Mouse (Mus musculus) embryonic facial prominence, embryonic 12.5 days (tissue): Measurements from ENCODE around the gene Rnd2. TPM values are rescaled to one million over a fixed set of nuclear protein-coding genes. Genes with fewer than 3 reads are reported as not detected.

Experiments used
- ATAC-seq: fragments of 200-750 bp; cut with Nextera tagmentation; 2 replicates; pipeline ENCODE4 v1.8.0; 2017; ENCODE audit not compliant: insufficient number of reproducible peaks, insufficient read depth, low FRiP score, low TSS enrichment
- H3K27ac ChIP-seq: fragments of 300-500 bp; sonication (generic); 2 replicates; pipeline ENCODE4 v1.5.1; 2016; ENCODE audit warnings: mild to moderate bottlenecking
- H3K27me3 ChIP-seq: fragments of 300-500 bp; sonication (generic); 2 replicates; pipeline ENCODE4 v1.6.1; 2016; ENCODE audit warnings: mild to moderate bottlenecking, moderate library complexity
- H3K36me3 ChIP-seq: fragments of 300-500 bp; sonication (generic); 2 replicates; pipeline ENCODE4 v1.6.1; 2016; ENCODE audit warnings: mild to moderate bottlenecking
- H3K4me1 ChIP-seq: fragments of 300-500 bp; sonication (generic); 2 replicates; pipeline ENCODE4 v1.6.1; 2016
- H3K4me2 ChIP-seq: fragments of 300-500 bp; sonication (generic); replicated peaks from 2 replicates; pipeline ENCODE4 v1.6.1; 2016; ENCODE audit warnings: mild to moderate bottlenecking, moderate library complexity
- H3K4me3 ChIP-seq: fragments of 300-500 bp; sonication (generic); 2 replicates; pipeline ENCODE4 v1.5.1; 2016; ENCODE audit warnings: mild to moderate bottlenecking
- H3K9ac ChIP-seq: fragments of 300-500 bp; sonication (generic); 2 replicates; pipeline ENCODE4 v1.6.1; 2016; ENCODE audit warnings: mild to moderate bottlenecking, moderate library complexity
- H3K9me3 ChIP-seq: fragments of 300-500 bp; sonication (generic); 2 replicates; pipeline ENCODE4 v1.6.1; 2016; ENCODE audit warnings: mild to moderate bottlenecking, moderate library complexity
- whole genome bisulfite sequencing: fragments of 180-500 bp; shearing (Covaris S2); methylation state at CpG from one replicate; pipeline ENCODE4 v1.1.7; 2016; 5-methylcytosine and 5-hydroxymethylcytosine counted together
- microRNA-seq: library from miRNA; unstranded; fragments of <30 nt; microRNA quantifications from one replicate; pipeline ENCODE4, GENCODE M21; 2017
- polyA plus RNA-seq: library from polyadenylated mRNA; unstranded; fragments of >200 nt; fragmentation: Nextera tagmentation; extraction: Ambion mirVana; gene quantifications from 2 replicates; pipeline ENCODE4 v1.2.1, GENCODE M21; 2016

The Rnd2 gene
- polyA plus RNA-seq, 1 experiment from 2014 or later, result 15.2 TPM

GRCm38 (mm10) chr11:101486126-101486525 lies 21.3 kb downstream of the Rnd2 start:
- Histone ChIP-seq H3K4me2 (no peak overlapping the region), H3K9me3 (no peaks in the 10 kb centered on the region), H3K4me3 (no peak overlapping the region), H3K27me3 (no peaks in the 10 kb centered on the region), H3K27ac (no peak overlapping the region), H3K36me3 (peaks cover 16% of the 10 kb centered on the region; the same call in 1 of the 2 replicates), H3K9ac (no peak overlapping the region; the same call in 1 of the 2 replicates), H3K4me1 (no peaks in the 10 kb centered on the region)
- no peak for ATAC-seq
- 79% methylated on average over 6 of the region's 6 CpGs for WGBS

GRCm38 (mm10) chr11:101506269-101506780 lies 41.5 kb downstream of the Rnd2 start:
- Histone ChIP-seq H3K4me3 (no peak overlapping the region), H3K9ac (no peak overlapping the region), H3K4me1 (no peaks in the 10 kb centered on the region), H3K9me3 (no peaks in the 10 kb centered on the region), H3K36me3 (peaks cover 17% of the 10 kb centered on the region), H3K27me3 (no peaks in the 10 kb centered on the region), H3K27ac (no peak overlapping the region), H3K4me2 (no peak overlapping the region)
- WGBS, result 90% methylated on average over 5 of the region's 5 CpGs
- no peak for ATAC-seq

- H3K9me3 ChIP-seq, result no peaks in the 10 kb centered on the region
- no peak overlapping the region for H3K9ac ChIP-seq
- ATAC-seq, result no peak
- no peak overlapping the region for H3K4me2 ChIP-seq
- 95% methylated on average over 7 of the region's 7 CpGs for WGBS
- H3K27me3 ChIP-seq, result no peaks in the 10 kb centered on the region
- no peak overlapping the region for H3K27ac ChIP-seq
- no peaks in the 10 kb centered on the region for H3K4me1 ChIP-seq
- no peak overlapping the region for H3K4me3 ChIP-seq
- H3K36me3 ChIP-seq, result peaks cover 21% of the 10 kb centered on the region
These were observed 42.3 kb downstream of the Rnd2 start for GRCm38 (mm10) chr11:101507090-101507489.

GRCm38 (mm10) chr11:101518937-101519336 lies 54.1 kb downstream of the Rnd2 start:
- no peak overlapping the region for H3K4me3 ChIP-seq
- WGBS, result 86% methylated on average over 5 of the region's 5 CpGs
- no peak overlapping the region for H3K27ac ChIP-seq
- H3K4me2 ChIP-seq, result no peak overlapping the region
- no peaks in the 10 kb centered on the region for H3K4me1 ChIP-seq
- H3K9ac ChIP-seq, result no peak overlapping the region
- H3K27me3 ChIP-seq, result no peaks in the 10 kb centered on the region
- H3K36me3 ChIP-seq, result peaks cover 36% of the 10 kb centered on the region
- no peaks in the 10 kb centered on the region for H3K9me3 ChIP-seq
- no peak for ATAC-seq

GRCm38 (mm10) chr11:101519364-101519763 lies 54.6 kb downstream of the Rnd2 start:
- no peaks in the 10 kb centered on the region for H3K27me3 ChIP-seq
- H3K27ac ChIP-seq, result no peak overlapping the region
- no peak for ATAC-seq
- peaks cover 36% of the 10 kb centered on the region for H3K36me3 ChIP-seq
- 87% methylated on average over 6 of the region's 6 CpGs for WGBS
- no peak overlapping the region for H3K9ac ChIP-seq
- H3K4me2 ChIP-seq, result no peak overlapping the region
- H3K9me3 ChIP-seq, result no peaks in the 10 kb centered on the region
- H3K4me3 ChIP-seq, result no peak overlapping the region
- no peaks in the 10 kb centered on the region for H3K4me1 ChIP-seq

Small RNAs within 50 kb of the gene (microRNA-seq; reads per million reads assigned to microRNA genes)
- gene Mir6929, result not detected

Other genes starting within 250 kb of the Rnd2 start
- gene Ezh1, start 238.5 kb upstream of the Rnd2 start, polyA plus RNA-seq, result 15.6 and 17.3 TPM in 2 replicates
- gene Ramp2, start 219.0 kb upstream of the Rnd2 start, polyA plus RNA-seq, result 80.2 and 86.9 TPM in 2 replicates
- gene Vps25, start 211.3 kb upstream of the Rnd2 start, polyA plus RNA-seq, result 93.6 and 99.3 TPM in 2 replicates
- 7.7 and 8.0 TPM in 2 replicates for gene Wnk4, start 204.4 kb upstream of the Rnd2 start, polyA plus RNA-seq
- 1.4 and 2.0 TPM in 2 replicates for gene Cntd1, start 186.0 kb upstream of the Rnd2 start, polyA plus RNA-seq
- gene Coa3, start 185.9 kb upstream of the Rnd2 start, polyA plus RNA-seq, result 201 and 209 TPM in 2 replicates
- 131 and 137 TPM in 2 replicates for gene Becn1, start 162.7 kb upstream of the Rnd2 start, polyA plus RNA-seq
- gene Psme3, start 148.8 kb upstream of the Rnd2 start, polyA plus RNA-seq, result 163 and 172 TPM in 2 replicates
- 1.8 and 2.4 TPM in 2 replicates for gene Aoc2, start 139.9 kb upstream of the Rnd2 start, polyA plus RNA-seq
- 0.04 TPM in 1 of 2 replicates, not detected in the other for gene Aoc3, start 134.4 kb upstream of the Rnd2 start, polyA plus RNA-seq
- gene G6pc, start 97.4 kb upstream of the Rnd2 start, polyA plus RNA-seq, result not detected in 2 replicates
- gene Aarsd1, start 47.4 kb upstream of the Rnd2 start, polyA plus RNA-seq, result 86.3 and 86.5 TPM in 2 replicates
- gene Gm27029, start 40.2 kb upstream of the Rnd2 start, polyA plus RNA-seq, result 9.6 and 9.9 TPM in 2 replicates
- gene Rundc1, start 39.9 kb upstream of the Rnd2 start, polyA plus RNA-seq, result 22.5 and 23.0 TPM in 2 replicates
- gene Ptges3l, start 39.7 kb upstream of the Rnd2 start, polyA plus RNA-seq, result 7.4 and 9.1 TPM in 2 replicates
- 361 and 382 TPM in 2 replicates for gene Rpl27, start 22.7 kb upstream of the Rnd2 start, polyA plus RNA-seq
- gene Ifi35, start 16.6 kb upstream of the Rnd2 start, polyA plus RNA-seq, result 5.9 and 6.1 TPM in 2 replicates
- 32.2 and 35.4 TPM in 2 replicates for gene Vat1, start 1.2 kb downstream of the Rnd2 start, polyA plus RNA-seq
- gene Brca1, start 87.0 kb downstream of the Rnd2 start, polyA plus RNA-seq, result 16.6 and 19.3 TPM in 2 replicates
- gene Nbr1, start 87.2 kb downstream of the Rnd2 start, polyA plus RNA-seq, result 80.8 and 85.0 TPM in 2 replicates
- gene Tmem106a, start 117.2 kb downstream of the Rnd2 start, polyA plus RNA-seq, result 2.4 and 2.9 TPM in 2 replicates
- gene Gm11634, start 134.3 kb downstream of the Rnd2 start, polyA plus RNA-seq, result not detected in 2 replicates
- 44.1 and 51.1 TPM in 2 replicates for gene Rdm1, start 162.2 kb downstream of the Rnd2 start, polyA plus RNA-seq
- 3.9 and 5.2 TPM in 2 replicates for gene Arl4d, start 200.5 kb downstream of the Rnd2 start, polyA plus RNA-seq